Mouse (Mus musculus): ENCODE measurements around the gene Ide.

GRCm38 (mm10) chr19:37368990-37369389 lies 31.3 kb upstream of the Ide start:
- TF ChIP-seq CTCF (IDR thresholded peaks at IDR 0.05; ENCODE audit: low read depth, low read length), result no peak
- TF ChIP-seq POLR2A (IDR thresholded peaks at IDR 0.05; ENCODE audit: extremely low read depth, insufficient read depth, low read length), result no peak
